Mouse (Mus musculus) ovary, postnatal 10 days (tissue): Measurements from ENCODE around the gene Slc26a11.
A peak's percentile ranks its signal among the peaks of the same experiment; 100 is the strongest.
"Not testable (repeated sequence)": the region's sequence is repeated elsewhere in the genome, so short reads cannot be mapped to it uniquely, and the experiment has no call there.

ENCODE experiments used
- DNase-seq: peaks from one replicate; pipeline ENCODE4 v3.0.0; 2022; ENCODE audit warnings: low spot score

Slc26a11 gene

GRCm38 (mm10) chr11:119362769-119363533 lies 7.6 kb downstream of the Slc26a11 start:
- no peak for DNase-seq

GRCm38 (mm10) chr11:119363534-119364145 lies 8.3 kb downstream of the Slc26a11 start:
- DNase-seq: peak; percentile 40

- no peak for DNase-seq
Observed at GRCm38 (mm10) chr11:119375425-119375824, 20.1 kb downstream of the Slc26a11 start.

- no peak for DNase-seq
Observed at GRCm38 (mm10) chr11:119377326-119377725, 22.0 kb downstream of the Slc26a11 start.

GRCm38 (mm10) chr11:119378551-119378950 lies 23.2 kb downstream of the Slc26a11 start:
- no peak for DNase-seq

- DNase-seq: no peak
Observed at GRCm38 (mm10) chr11:119381631-119382337, 26.4 kb downstream of the Slc26a11 start.

GRCm38 (mm10) chr11:119382338-119382850 lies 27.0 kb downstream of the Slc26a11 start:
- DNase-seq: no peak

GRCm38 (mm10) chr11:119384904-119385303 lies 29.5 kb downstream of the Slc26a11 start:
- no peak for DNase-seq

GRCm38 (mm10) chr11:119386306-119386705 lies 30.9 kb downstream of the Slc26a11 start:
- DNase-seq: no peak

GRCm38 (mm10) chr11:119387273-119387672 lies 31.9 kb downstream of the Slc26a11 start:
- DNase-seq: not testable (repeated sequence)

GRCm38 (mm10) chr11:119389851-119390270 lies 34.5 kb downstream of the Slc26a11 start:
- peak; percentile 70 for DNase-seq

GRCm38 (mm10) chr11:119390271-119391231 lies 35.2 kb downstream of the Slc26a11 start:
- DNase-seq: peak; percentile 70

- DNase-seq: no peak
Observed at GRCm38 (mm10) chr11:119391386-119392000, 36.1 kb downstream of the Slc26a11 start.

GRCm38 (mm10) chr11:119392001-119392614 lies 36.8 kb downstream of the Slc26a11 start:
- no peak for DNase-seq

GRCm38 (mm10) chr11:119392800-119393482 lies 37.6 kb downstream of the Slc26a11 start, which contains the start of gene Rnf213:
Gene Rnf213, plus strand, starts transcription at chr11:119393100.
- DNase-seq: peak; percentile 49

- peak; percentile 10 for DNase-seq
Observed at GRCm38 (mm10) chr11:119393483-119393804, 38.1 kb downstream of the Slc26a11 start.

GRCm38 (mm10) chr11:119394210-119394609 lies 38.9 kb downstream of the Slc26a11 start:
- no peak for DNase-seq

- no peak for DNase-seq
Observed at GRCm38 (mm10) chr11:119395394-119395793, 40.0 kb downstream of the Slc26a11 start.

- DNase-seq: no peak
Observed at GRCm38 (mm10) chr11:119395931-119396330, 40.6 kb downstream of the Slc26a11 start.

GRCm38 (mm10) chr11:119396461-119396860 lies 41.1 kb downstream of the Slc26a11 start:
- DNase-seq: no peak
